Mouse (Mus musculus) thymus, adult 2 months (tissue): ENCODE results near the gene Vwa1. TPM values are rescaled to one million over a fixed set of nuclear protein-coding genes. Genes with fewer than 3 reads are reported as not detected.
"Not testable (repeated sequence)": the region's sequence is repeated elsewhere in the genome, so short reads cannot be mapped to it uniquely, and the experiment has no call there.

Source experiments
- DNase-seq: peaks from one replicate; pipeline ENCODE4 v3.0.0; 2021
- H3K27ac ChIP-seq: fragments of 200-500 bp; 2 replicates; pipeline ENCODE4 v1.5.1; 2012; ENCODE audit warnings: low read length, control low read depth; ENCODE audit not compliant: control insufficient read depth, insufficient read depth
- H3K27me3 ChIP-seq: fragments of 200-500 bp; 2 replicates; pipeline ENCODE4 v1.6.1; 2012; ENCODE audit warnings: mild to moderate bottlenecking, low read length, moderate library complexity, mixed read lengths; ENCODE audit not compliant: control insufficient read depth, insufficient read depth
- H3K36me3 ChIP-seq: fragments of 200-500 bp; 2 replicates; pipeline ENCODE4 v1.6.1; 2012; ENCODE audit warnings: mild to moderate bottlenecking, low read length, moderate library complexity; ENCODE audit not compliant: control insufficient read depth, insufficient read depth
- H3K4me1 ChIP-seq: fragments of 200-500 bp; replicated peaks from 2 replicates; pipeline ENCODE4 v1.6.1; 2012; ENCODE audit warnings: low read length; ENCODE audit not compliant: control insufficient read depth, insufficient read depth
- H3K4me3 ChIP-seq: fragments of 200-500 bp; 2 replicates; pipeline ENCODE4 v1.5.1; 2012; ENCODE audit warnings: mild to moderate bottlenecking, low read length, control low read depth, moderate library complexity; ENCODE audit not compliant: control insufficient read depth, insufficient read depth
- CTCF ChIP-seq: fragments of 200-500 bp; IDR thresholded peaks from 2 replicates; pipeline ENCODE4 v1.5.1; 2012; ENCODE audit warnings: mild to moderate bottlenecking, control low read depth, low read length, moderate library complexity, borderline replicate concordance; ENCODE audit not compliant: control insufficient read depth, poor library complexity, insufficient read depth; ENCODE audit errors: extremely low read depth
- POLR2A ChIP-seq: fragments of 200-500 bp; IDR thresholded peaks from 2 replicates; pipeline ENCODE4 v1.6.1; 2012; ENCODE audit warnings: mild to moderate bottlenecking, low read length, control low read depth, moderate library complexity; ENCODE audit not compliant: control insufficient read depth, poor library complexity, insufficient read depth; ENCODE audit errors: extremely low read depth
- WGBS: fragments of 180-500 bp; shearing (Covaris S2); methylation state at CpG from one replicate; pipeline ENCODE4 v1.1.7; 2018; 5-methylcytosine and 5-hydroxymethylcytosine counted together
- polyA plus RNA-seq: library from polyadenylated mRNA; depleted of rRNA; stranded (reverse); fragments of >200 nt; gene quantifications from 2 replicates; pipeline ENCODE4 v1.2.3, GENCODE M21; 2012

Vwa1 gene
- polyA plus RNA-seq, 1 experiment, result 13.5 TPM

GRCm38 (mm10) chr4:155790021-155790489, 15.6 kb upstream of the Vwa1 start, which contains the start of gene Ankrd65:
Gene Ankrd65, plus strand, starts transcription at chr4:155790439.
- H3K4me1 ChIP-seq, result no peaks in the 10 kb centered on the region
- H3K27me3 ChIP-seq, result no peaks in the 10 kb centered on the region
- H3K4me3 ChIP-seq, result no peak within 1 kb of the TSS
- no peak for DNase-seq
- TF ChIP-seq CTCF, result no peak
- no peak for TF ChIP-seq POLR2A
- H3K27ac ChIP-seq, result no peak within 1 kb of the TSS
- no peaks in the 10 kb centered on the region for H3K36me3 ChIP-seq
- 95% methylated on average over 3 of the region's 3 CpGs for WGBS

- not testable (repeated sequence) for H3K4me1 ChIP-seq, H3K36me3 ChIP-seq, H3K27ac ChIP-seq, H3K4me3 ChIP-seq, DNase-seq, H3K27me3 ChIP-seq
- WGBS, result 93% methylated on average over 4 of the region's 4 CpGs
These were observed 14.3 kb upstream of the Vwa1 start for GRCm38 (mm10) chr4:155788833-155789232.

- Histone ChIP-seq H3K4me1 (0 out of 2 replicates have a peak, but pooled peaks cover 5% of the 10 kb centered on the region), H3K27me3 (peaks cover 4% of the 10 kb centered on the region; the same call in 1 of the 2 replicates), H3K4me3 (no peak overlapping the region), H3K27ac (no peak overlapping the region), H3K36me3 (no peaks in the 10 kb centered on the region)
- no peak for DNase-seq
- WGBS, result 75% methylated on average over 3 of the region's 3 CpGs
- no peak for TF ChIP-seq CTCF
- TF ChIP-seq POLR2A, result no peak
These were observed 13.8 kb upstream of the Vwa1 start for GRCm38 (mm10) chr4:155788300-155788699.

- H3K4me1 ChIP-seq, result 0 out of 2 replicates have a peak, but pooled peaks cover 5% of the 10 kb centered on the region
- no peak within 1 kb of the TSS for H3K4me3 ChIP-seq
- no peaks in the 10 kb centered on the region for H3K36me3 ChIP-seq
- no peak within 1 kb of the TSS for H3K27ac ChIP-seq
- peaks cover 4% of the 10 kb centered on the region; the same call in 1 of the 2 replicates for H3K27me3 ChIP-seq
- 87% methylated on average over 5 of the region's 5 CpGs for WGBS
- DNase-seq, result no peak
- no peak for TF ChIP-seq POLR2A
- no peak for TF ChIP-seq CTCF
These were observed 11.3 kb upstream of the Vwa1 start, which contains the start of gene Tmem88b for GRCm38 (mm10) chr4:155785819-155786218. Gene Tmem88b, minus strand, starts transcription at chr4:155785874.

GRCm38 (mm10) chr4:155785246-155785645, 10.7 kb upstream of the Vwa1 start:
- H3K4me1 ChIP-seq, result 0 out of 2 replicates have a peak, but pooled peaks cover 5% of the 10 kb centered on the region
- no peak for DNase-seq
- H3K36me3 ChIP-seq, result no peaks in the 10 kb centered on the region
- H3K4me3 ChIP-seq, result no peak overlapping the region
- H3K27ac ChIP-seq, result no peak overlapping the region
- 94% methylated on average over 10 of the region's 10 CpGs for WGBS
- peaks cover 4% of the 10 kb centered on the region; the same call in 1 of the 2 replicates for H3K27me3 ChIP-seq
- no peak for TF ChIP-seq POLR2A
- TF ChIP-seq CTCF, result no peak

- H3K27ac ChIP-seq, result no peak overlapping the region
- WGBS, result 1% methylated on average over 52 of the region's 52 CpGs
- TF ChIP-seq CTCF, result peak; percentile 52; the same call in 1 of the 2 replicates
- TF ChIP-seq POLR2A, result no peak
- DNase-seq, result peak; percentile 77
- H3K4me1 ChIP-seq, result 0 out of 2 replicates have a peak, but pooled peaks cover 5% of the 10 kb centered on the region
- no peaks in the 10 kb centered on the region for H3K36me3 ChIP-seq
- peak overlapping the region; percentile 62 for H3K4me3 ChIP-seq
- peaks cover 4% of the 10 kb centered on the region; the same call in 1 of the 2 replicates for H3K27me3 ChIP-seq
These were observed 9.7 kb upstream of the Vwa1 start for GRCm38 (mm10) chr4:155784081-155784701.
